Mouse (Mus musculus) yolk sac, embryonic 10.5 days (tissue): ENCODE results near the gene Snx20.

ENCODE experiments used
- DNase-seq: peaks from one replicate; pipeline ENCODE4 v3.0.0-alpha.2; 2017; ENCODE audit warnings: low spot score

Gene Snx20

GRCm38 (mm10) chr8:88604065-88605038 lies 31.6 kb downstream of the Snx20 start:
- DNase-seq: peak; percentile 87

DNA sequence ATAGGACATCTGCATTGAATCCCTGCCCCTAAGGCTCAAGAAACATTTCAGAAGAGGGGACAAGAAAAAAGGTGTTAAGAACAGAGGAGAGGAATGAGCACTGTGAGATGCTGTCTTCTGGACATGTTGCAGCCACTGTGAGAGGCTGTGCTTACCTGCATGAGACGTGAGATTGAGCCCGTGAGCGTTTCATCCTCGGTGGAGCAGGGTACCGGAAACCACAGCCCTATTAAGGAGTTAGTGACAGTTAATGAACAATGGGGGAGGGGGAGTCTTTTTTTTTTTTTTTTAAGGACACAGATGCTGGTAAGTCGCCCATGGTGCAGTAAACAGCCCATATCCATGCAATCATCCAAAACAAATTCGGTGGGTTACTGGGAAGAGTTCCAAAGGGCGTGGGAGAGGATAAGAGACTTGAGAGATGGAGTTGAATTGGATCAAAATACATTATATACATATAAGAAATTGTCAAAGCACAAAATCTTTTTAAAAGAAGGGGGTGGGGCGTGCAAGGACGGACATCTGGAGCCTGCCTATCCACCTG lies 32.4 kb downstream of the Snx20 start:
- no peak for DNase-seq

DNA sequence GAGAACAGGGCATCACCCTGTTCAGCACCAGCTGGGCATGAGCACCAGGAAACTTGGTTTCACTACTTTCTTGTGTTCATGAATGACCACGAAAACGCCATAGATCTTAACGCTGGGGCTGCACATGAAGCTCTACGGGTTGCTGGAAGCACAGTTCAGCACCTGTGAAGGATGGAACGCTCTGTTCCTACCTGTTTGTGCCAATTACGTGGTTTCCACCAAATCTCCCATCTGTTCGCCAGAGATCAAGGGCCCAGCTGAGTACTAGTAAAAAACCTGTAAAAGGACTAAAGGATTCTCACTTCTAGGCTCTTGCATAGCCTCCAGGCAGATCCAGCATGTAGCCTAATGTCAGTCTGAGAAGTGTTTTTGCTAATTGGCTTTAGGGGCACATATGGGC lies 36.4 kb downstream of the Snx20 start:
- no peak for DNase-seq

DNA sequence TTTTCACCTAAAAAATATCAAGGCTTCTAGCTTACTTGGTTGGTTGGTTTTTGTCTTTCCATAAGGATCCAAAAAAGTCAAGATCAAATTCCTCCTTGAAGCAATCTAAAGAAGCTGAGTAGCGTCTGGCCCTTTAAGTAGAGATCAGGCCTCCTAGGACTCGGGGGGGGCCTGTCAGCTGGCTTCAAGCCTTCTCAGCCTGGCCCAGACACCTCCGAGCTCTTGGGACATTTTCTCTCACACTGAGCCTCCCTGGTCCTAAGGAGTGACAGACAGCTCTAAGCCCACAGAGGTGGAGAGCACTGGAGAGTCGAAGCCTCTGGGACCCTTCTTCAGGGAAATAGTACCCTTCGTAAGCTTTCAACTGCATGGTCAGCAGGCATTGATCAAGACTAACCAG lies 37.4 kb downstream of the Snx20 start:
- DNase-seq: no peak

DNA sequence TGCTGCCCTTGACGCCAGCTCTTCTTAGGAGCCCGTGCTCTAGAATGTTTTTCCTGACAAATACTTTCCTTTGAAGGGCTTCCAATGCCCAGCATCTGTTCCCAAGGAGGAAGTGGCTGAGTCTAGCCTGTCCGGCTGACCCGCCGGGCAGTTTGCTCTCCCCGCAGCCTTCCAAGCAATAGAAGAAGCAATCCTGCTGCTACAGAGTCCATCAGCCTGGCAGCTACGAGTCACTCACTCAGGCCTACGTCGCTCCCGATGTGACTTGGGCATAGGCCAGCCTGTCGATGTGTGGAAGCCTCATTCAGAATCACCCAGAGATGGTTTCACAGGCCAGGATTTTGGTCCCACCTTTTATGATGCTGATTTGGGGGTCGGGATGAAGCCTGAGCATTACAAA lies 39.9 kb downstream of the Snx20 start:
- DNase-seq: no peak

DNA sequence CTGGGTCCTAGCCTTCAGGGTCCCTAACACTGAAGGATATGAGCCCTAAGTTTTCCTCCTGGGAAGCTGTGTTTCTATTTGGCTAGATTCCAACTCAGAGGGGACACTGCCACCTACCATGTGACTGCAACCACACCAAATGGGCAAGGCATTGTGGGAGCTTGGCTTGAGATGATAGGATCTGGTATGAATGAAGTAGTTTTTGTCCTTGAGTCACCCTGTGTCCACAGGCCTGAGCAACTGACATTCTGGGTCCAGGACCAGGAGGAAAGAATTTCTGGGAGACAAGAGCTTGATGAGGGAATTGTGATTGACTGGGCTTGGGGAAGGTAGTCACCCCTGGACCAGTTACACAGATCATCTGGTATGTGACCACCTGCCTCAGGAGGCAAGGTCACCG lies 42.0 kb downstream of the Snx20 start:
- DNase-seq: no peak

- DNase-seq: no peak
Measured at GRCm38 (mm10) chr8:88590226-88590625, 45.7 kb downstream of the Snx20 start.

- DNase-seq: no peak
Measured at GRCm38 (mm10) chr8:88588205-88588889, 47.6 kb downstream of the Snx20 start.

DNA sequence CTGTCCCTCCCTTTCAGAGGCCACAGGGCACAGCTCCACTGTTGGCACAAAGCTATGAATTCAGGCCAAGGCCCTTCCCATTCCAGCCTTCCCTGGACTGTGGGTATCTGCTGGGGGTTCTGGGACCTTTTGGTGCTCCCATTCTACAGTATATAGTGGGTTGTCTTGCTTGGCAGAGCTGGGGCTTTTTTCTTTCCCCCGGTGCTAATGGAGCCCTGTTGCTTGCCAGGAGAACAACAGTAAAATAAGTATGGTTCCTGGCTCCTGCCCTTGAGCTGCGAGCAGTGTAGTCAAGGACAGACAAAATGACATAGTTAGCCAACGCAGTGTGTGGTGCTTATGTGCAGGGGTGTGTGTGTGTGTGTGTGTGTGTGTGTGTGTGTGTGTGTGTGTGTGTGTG lies 52.1 kb downstream of the Snx20 start:
- DNase-seq: no peak

GRCm38 (mm10) chr8:88580785-88581184 lies 55.1 kb downstream of the Snx20 start:
- DNase-seq: no peak

- DNase-seq: no peak
Measured at GRCm38 (mm10) chr8:88579668-88580330, 56.1 kb downstream of the Snx20 start.

DNA sequence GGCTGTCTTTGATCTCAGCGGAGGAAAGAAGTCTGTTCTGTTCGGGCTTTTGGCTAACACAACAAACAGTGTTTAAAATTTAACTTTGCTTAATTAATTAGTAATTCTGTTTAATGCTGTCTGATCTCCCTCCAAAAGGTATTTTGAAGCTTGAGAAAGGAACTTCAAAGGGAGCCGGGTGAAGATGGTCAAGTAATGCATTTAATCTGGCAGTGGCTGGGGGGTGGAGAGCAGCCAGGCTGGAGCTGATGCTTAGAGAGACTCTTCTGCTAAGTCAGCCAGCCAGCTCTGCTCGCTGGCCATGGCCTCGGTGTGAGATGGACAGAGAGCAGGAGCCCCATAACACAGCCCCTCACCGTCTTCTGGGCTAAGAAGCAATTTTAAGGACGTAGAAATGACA lies 56.7 kb downstream of the Snx20 start:
- no peak for DNase-seq

DNA sequence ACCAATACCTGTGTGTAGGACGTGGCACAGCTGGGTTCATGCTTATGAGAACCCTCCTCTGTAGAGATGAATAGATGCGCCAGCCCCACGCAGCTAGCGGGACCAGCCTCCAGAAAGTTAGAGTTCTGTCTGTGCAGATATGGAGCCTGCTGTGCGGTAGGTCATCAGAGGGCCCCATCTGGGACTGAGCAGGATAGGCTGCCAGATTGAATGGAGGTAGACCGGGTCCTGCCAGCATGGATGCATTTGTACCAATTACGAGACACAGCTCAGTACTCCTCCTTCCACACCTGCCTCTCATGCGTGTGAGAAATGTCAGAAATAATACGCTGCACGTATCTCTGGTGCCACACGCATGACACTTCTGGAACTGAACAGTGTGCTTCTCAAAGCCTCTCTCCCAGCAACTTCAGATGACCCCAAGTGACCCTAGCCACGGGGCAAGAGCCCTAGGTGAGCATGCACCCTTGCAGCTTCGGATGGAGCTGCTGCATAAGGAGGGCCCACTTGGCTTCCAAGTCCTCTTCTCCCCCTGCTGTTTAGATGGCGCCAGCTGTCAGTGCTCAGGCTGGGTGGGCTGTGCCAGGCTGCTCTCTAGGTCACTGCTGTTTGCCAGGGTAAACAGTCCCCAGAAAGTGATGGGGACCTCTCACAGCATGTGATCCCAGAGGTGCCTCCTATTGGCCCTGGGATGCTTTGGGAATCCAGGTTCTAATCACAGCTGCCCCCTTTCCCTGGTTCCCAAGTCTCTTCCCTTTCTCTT lies 57.3 kb downstream of the Snx20 start:
- no peak for DNase-seq

DNA sequence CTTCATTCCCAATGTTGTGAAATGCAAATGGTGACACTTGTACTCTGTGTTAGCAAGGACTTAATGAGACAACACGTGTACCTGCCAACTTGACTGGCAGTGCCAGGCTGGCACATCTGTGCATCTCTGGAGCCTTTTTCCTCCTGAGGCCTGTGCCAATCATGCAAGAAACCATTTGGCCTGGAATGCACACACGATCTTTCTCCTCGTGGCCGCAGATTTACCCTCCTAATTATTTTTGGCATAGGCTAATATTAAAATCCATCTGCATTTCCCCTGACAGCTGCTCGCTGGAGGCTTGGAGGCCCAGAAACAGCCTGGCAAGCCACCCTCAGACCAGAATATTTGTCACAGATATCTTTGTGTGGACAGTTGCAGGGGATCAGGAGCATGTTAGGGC lies 58.3 kb downstream of the Snx20 start:
- DNase-seq: no peak
